Mouse (Mus musculus): ENCODE data around the gene Dbn1. TPM values are rescaled to one million over a fixed set of nuclear protein-coding genes. Genes with fewer than 3 reads are reported as not detected.

Gene Dbn1
- polyA plus RNA-seq, 1 experiment from 2014 or later = 509 TPM

GRCm38 (mm10) chr13:55486916-55487577 is 864 bp downstream of the Dbn1 start:
- WGBS = 0% methylated on average over 29 of the region's 29 CpGs
- Histone ChIP-seq H3K36me3 (ENCODE audit: control insufficient read depth, insufficient read depth, low read length) (peaks cover 22% of the 10 kb centered on the region), H3K27ac (replicated peaks; ENCODE audit: low read depth, low read length) (peak overlapping the region; percentile 100), H3K4me3 (replicated peaks; ENCODE audit: low read depth, low read length) (peak overlapping the region; percentile 100), H3K27me3 (ENCODE audit: control insufficient read depth, insufficient read depth, low read length) (no peaks in the 10 kb centered on the region), H3K4me1 (ENCODE audit: control insufficient read depth, insufficient read depth, low read length) (peaks cover 44% of the 10 kb centered on the region), H3K9me3 (ENCODE audit: control insufficient read depth, low read length) (no peaks in the 10 kb centered on the region), H3K9ac (replicated peaks; ENCODE audit: low read length) (peak overlapping the region; percentile 100), H3K4me2 (ENCODE audit: low read length) (peak overlapping the region; percentile 100)
- peak; percentile 83 for DNase-seq
- ATAC-seq (ENCODE audit: low FRiP score, low TSS enrichment) = peak; percentile 48

GRCm38 (mm10) chr13:55486029-55486794 is 1.7 kb downstream of the Dbn1 start:
- H3K27me3 ChIP-seq (ENCODE audit: control insufficient read depth, insufficient read depth, low read length) = no peaks in the 10 kb centered on the region
- 29% methylated on average over 14 of the region's 14 CpGs for WGBS
- H3K9ac ChIP-seq (replicated peaks; ENCODE audit: low read length) = peak overlapping the region; percentile 100
- peak overlapping the region; percentile 100 for H3K4me3 ChIP-seq (replicated peaks; ENCODE audit: low read depth, low read length)
- H3K4me2 ChIP-seq (ENCODE audit: low read length) = peak overlapping the region; percentile 100
- peaks cover 44% of the 10 kb centered on the region for H3K4me1 ChIP-seq (ENCODE audit: control insufficient read depth, insufficient read depth, low read length)
- ATAC-seq (ENCODE audit: low FRiP score, low TSS enrichment) (no peak), DNase-seq (peak; percentile 59)
- H3K36me3 ChIP-seq (ENCODE audit: control insufficient read depth, insufficient read depth, low read length) = peaks cover 30% of the 10 kb centered on the region
- H3K9me3 ChIP-seq (ENCODE audit: control insufficient read depth, low read length) = no peaks in the 10 kb centered on the region
- peak overlapping the region; percentile 100 for H3K27ac ChIP-seq (replicated peaks; ENCODE audit: low read depth, low read length)

GRCm38 (mm10) chr13:55484520-55485088 is 3.3 kb downstream of the Dbn1 start:
- 6% methylated on average over 7 of the region's 7 CpGs for WGBS
- DNase-seq = no peak
- Histone ChIP-seq H3K4me3 (replicated peaks; ENCODE audit: low read depth, low read length) (peak overlapping the region; percentile 100), H3K36me3 (ENCODE audit: control insufficient read depth, insufficient read depth, low read length) (peaks cover 46% of the 10 kb centered on the region), H3K9ac (replicated peaks; ENCODE audit: low read length) (peak overlapping the region; percentile 100), H3K4me2 (ENCODE audit: low read length) (peak overlapping the region; percentile 100), H3K9me3 (ENCODE audit: control insufficient read depth, low read length) (no peaks in the 10 kb centered on the region), H3K27ac (replicated peaks; ENCODE audit: low read depth, low read length) (peak overlapping the region; percentile 100), H3K4me1 (ENCODE audit: control insufficient read depth, insufficient read depth, low read length) (peaks cover 44% of the 10 kb centered on the region), H3K27me3 (ENCODE audit: control insufficient read depth, insufficient read depth, low read length) (no peaks in the 10 kb centered on the region)
- ATAC-seq (ENCODE audit: low FRiP score, low TSS enrichment) = no peak

- Histone ChIP-seq H3K27me3 (ENCODE audit: control insufficient read depth, insufficient read depth, low read length) (no peaks in the 10 kb centered on the region), H3K4me3 (replicated peaks; ENCODE audit: low read depth, low read length) (peak overlapping the region; percentile 100), H3K9ac (replicated peaks; ENCODE audit: low read length) (peak overlapping the region; percentile 100), H3K4me2 (ENCODE audit: low read length) (peak overlapping the region; percentile 100), H3K27ac (replicated peaks; ENCODE audit: low read depth, low read length) (peak overlapping the region; percentile 100), H3K36me3 (ENCODE audit: control insufficient read depth, insufficient read depth, low read length) (peaks cover 56% of the 10 kb centered on the region), H3K4me1 (ENCODE audit: control insufficient read depth, insufficient read depth, low read length) (peaks cover 44% of the 10 kb centered on the region), H3K9me3 (ENCODE audit: control insufficient read depth, low read length) (no peaks in the 10 kb centered on the region)
- DNase-seq (peak; percentile 98), ATAC-seq (ENCODE audit: low FRiP score, low TSS enrichment) (peak; percentile 74)
- 1% methylated on average over 15 of the region's 15 CpGs for WGBS
Measured at GRCm38 (mm10) chr13:55483593-55483992, 4.3 kb downstream of the Dbn1 start.

- DNase-seq = no peak
- Histone ChIP-seq H3K27me3 (ENCODE audit: control insufficient read depth, insufficient read depth, low read length) (no peaks in the 10 kb centered on the region), H3K4me2 (ENCODE audit: low read length) (peak overlapping the region; percentile 100), H3K36me3 (ENCODE audit: control insufficient read depth, insufficient read depth, low read length) (peaks cover 61% of the 10 kb centered on the region), H3K4me3 (replicated peaks; ENCODE audit: low read depth, low read length) (peak overlapping the region; percentile 100), H3K9me3 (ENCODE audit: control insufficient read depth, low read length) (no peaks in the 10 kb centered on the region), H3K9ac (replicated peaks; ENCODE audit: low read length) (peak overlapping the region; percentile 48; the same call in 1 of the 2 replicates), H3K27ac (replicated peaks; ENCODE audit: low read depth, low read length) (peak overlapping the region; percentile 84), H3K4me1 (ENCODE audit: control insufficient read depth, insufficient read depth, low read length) (peaks cover 39% of the 10 kb centered on the region)
- WGBS = 48% methylated on average over 9 of the region's 9 CpGs
- no peak for ATAC-seq (ENCODE audit: low FRiP score, low TSS enrichment)
Measured at GRCm38 (mm10) chr13:55483071-55483470, 4.8 kb downstream of the Dbn1 start.

GRCm38 (mm10) chr13:55482542-55482941 is 5.4 kb downstream of the Dbn1 start:
- peaks cover 38% of the 10 kb centered on the region for H3K4me1 ChIP-seq (ENCODE audit: control insufficient read depth, insufficient read depth, low read length)
- H3K36me3 ChIP-seq (ENCODE audit: control insufficient read depth, insufficient read depth, low read length) = peaks cover 66% of the 10 kb centered on the region
- no peak for DNase-seq
- H3K4me3 ChIP-seq (replicated peaks; ENCODE audit: low read depth, low read length) = no peak overlapping the region
- H3K4me2 ChIP-seq (ENCODE audit: low read length) = peak overlapping the region; percentile 100
- H3K9ac ChIP-seq (replicated peaks; ENCODE audit: low read length) = no peak overlapping the region
- WGBS = 83% methylated on average over 7 of the region's 7 CpGs
- no peak overlapping the region; the same call in 1 of the 2 replicates for H3K27ac ChIP-seq (replicated peaks; ENCODE audit: low read depth, low read length)
- H3K27me3 ChIP-seq (ENCODE audit: control insufficient read depth, insufficient read depth, low read length) = no peaks in the 10 kb centered on the region
- no peaks in the 10 kb centered on the region for H3K9me3 ChIP-seq (ENCODE audit: control insufficient read depth, low read length)
- ATAC-seq (ENCODE audit: low FRiP score, low TSS enrichment) = no peak

GRCm38 (mm10) chr13:55479929-55480328 is 8.0 kb downstream of the Dbn1 start:
- H3K4me1 ChIP-seq (ENCODE audit: control insufficient read depth, insufficient read depth, low read length) = peaks cover 33% of the 10 kb centered on the region
- no peak overlapping the region for H3K4me3 ChIP-seq (replicated peaks; ENCODE audit: low read depth, low read length)
- H3K9ac ChIP-seq (replicated peaks; ENCODE audit: low read length) = no peak overlapping the region
- H3K4me2 ChIP-seq (ENCODE audit: low read length) = no peak overlapping the region
- H3K9me3 ChIP-seq (ENCODE audit: control insufficient read depth, low read length) = no peaks in the 10 kb centered on the region
- no peaks in the 10 kb centered on the region for H3K27me3 ChIP-seq (ENCODE audit: control insufficient read depth, insufficient read depth, low read length)
- no peak overlapping the region for H3K27ac ChIP-seq (replicated peaks; ENCODE audit: low read depth, low read length)
- H3K36me3 ChIP-seq (ENCODE audit: control insufficient read depth, insufficient read depth, low read length) = peaks cover 84% of the 10 kb centered on the region
- DNase-seq = no peak
- ATAC-seq (ENCODE audit: low FRiP score, low TSS enrichment) = no peak

- Histone ChIP-seq H3K9me3 (ENCODE audit: control insufficient read depth, low read length) (no peaks in the 10 kb centered on the region), H3K4me3 (replicated peaks; ENCODE audit: low read depth, low read length) (no peak overlapping the region), H3K9ac (replicated peaks; ENCODE audit: low read length) (no peak overlapping the region), H3K4me2 (ENCODE audit: low read length) (no peak overlapping the region), H3K4me1 (ENCODE audit: control insufficient read depth, insufficient read depth, low read length) (peaks cover 33% of the 10 kb centered on the region), H3K27ac (replicated peaks; ENCODE audit: low read depth, low read length) (no peak overlapping the region), H3K27me3 (ENCODE audit: control insufficient read depth, insufficient read depth, low read length) (no peaks in the 10 kb centered on the region), H3K36me3 (ENCODE audit: control insufficient read depth, insufficient read depth, low read length) (peaks cover 93% of the 10 kb centered on the region)
- DNase-seq = no peak
- 90% methylated on average over 7 of the region's 7 CpGs for WGBS
- ATAC-seq (ENCODE audit: low FRiP score, low TSS enrichment) = no peak
Measured at GRCm38 (mm10) chr13:55479008-55479407, 8.9 kb downstream of the Dbn1 start.

Data from midbrain, embryonic 14.5 days (tissue).